ENCODE assay signal across 9 mouse cellular contexts in genomic region chr3:57847760-57848185, GRCm38 (mm10). TPM values are rescaled to one million over a fixed set of nuclear protein-coding genes. Genes with fewer than 3 reads are reported as not detected.
A peak's percentile ranks its signal among the peaks of the same experiment; 100 is the strongest.
DNase-seq lines count a peak whose midpoint lies in the region.
"Had no signal": no experiment of that assay in that cellular context is flagged by ENCODE, and none has a peak within 500 bp of the region (broad histone marks: within the 10 kb centered on the region; RNA-seq: fewer than 3 reads in every experiment).

Gene Pfn2 (minus strand): TSS chr3:57848079.

- peaks cover 13% of the 10 kb centered on the region for H3K4me1 ChIP-seq in hindbrain, embryonic 10.5 days (replicated peaks)

- H3K4me3 ChIP-seq in hindbrain, embryonic 10.5 days: peak within 1 kb of the TSS; percentile 97

- no peaks in the 10 kb centered on the region for H3K9me3 ChIP-seq in hindbrain, embryonic 10.5 days

- H3K36me3 ChIP-seq in hindbrain, embryonic 10.5 days: peaks cover 24% of the 10 kb centered on the region

- under 1% methylated on average over 52 of the region's 52 CpGs for WGBS in hindbrain, embryonic 10.5 days

- peak; percentile 12 for DNase-seq in MEL-GATA-1-ER (ENCODE audit: extremely low read depth, low read depth)
- DNase-seq in cerebellum, adult 8-10 months: peak; percentile 80
- peak; percentile 80 to 85 for DNase-seq in frontal cortex, postnatal 10 days (ENCODE audit: low spot score in 2 of 2)
- DNase-seq in hindbrain, embryonic 10.5 days (ENCODE audit: low spot score): peak; percentile 89
- peak; percentile 82 to 89 for DNase-seq in layer of hippocampus, postnatal 14 days (ENCODE audit: low spot score in 2 of 2)
- peak; percentile 82 for DNase-seq in lung, postnatal 10 days
- peak; percentile 87 for DNase-seq in retina, embryonic 14.5 days (ENCODE audit: low spot score)
- peak; percentile 31 to 61 for DNase-seq in urinary bladder, adult 18-20 months (ENCODE audit: low spot score in 2 of 2)

- peak within 1 kb of the TSS; percentile 98 for H3K27ac ChIP-seq in hindbrain, embryonic 10.5 days
- H3K27ac ChIP-seq: macrophage had no signal

- H3K27me3 ChIP-seq in hindbrain, embryonic 10.5 days (ENCODE audit: insufficient read depth, poor library complexity, severe bottlenecking): no peaks in the 10 kb centered on the region

RNA-seq across cellular contexts. Expression of gene Pfn2, which starts in this region (rescaled TPM):
- 177 and 239 TPM in 2 replicates for polyA plus RNA-seq in hindbrain, embryonic 10.5 days (2016; fragmentation: Nextera tagmentation; extraction: Ambion mirVana)
- 100 to 1,000 TPM; 584 to 601 TPM for total RNA-seq in layer of hippocampus, postnatal 14 days (2021)

Comparison
In these comparisons a context has a peak if more than half of its experiments do, and no peak if none do; other contexts are left out.
1. Peak in every context shown above with its lines: DNase-seq, H3K4me3 ChIP-seq and H3K27ac ChIP-seq.
2. DNase-seq: peak in every context shown above with its lines; median percentile 89 in hindbrain, embryonic 10.5 days; 87 in retina, embryonic 14.5 days; 86 in layer of hippocampus, postnatal 14 days; 82 in frontal cortex, postnatal 10 days; 82 in lung, postnatal 10 days; 80 in cerebellum, adult 8-10 months; 46 in urinary bladder, adult 18-20 months; 12 in MEL-GATA-1-ER.